ENCODE assay signal across 15 mouse cellular contexts in genomic region chr5:56207877-56208276, GRCm38 (mm10).
DNase-seq lines count a peak whose midpoint lies in the region; ATAC-seq and TF ChIP-seq lines count a peak whose summit lies in the region.
"Had no signal": no experiment of that assay in that cellular context is flagged by ENCODE, and none has a peak within 500 bp of the region (broad histone marks: within the 10 kb centered on the region; RNA-seq: fewer than 3 reads in every experiment).

No protein-coding gene starts in this region.

- no peak for TF ChIP-seq POLR2A in cerebellum, adult 2 months (IDR thresholded peaks at IDR 0.05; ENCODE audit: borderline replicate concordance, insufficient read depth, low read length)

- H3K36me3 ChIP-seq in hindbrain, postnatal 0 days (ENCODE audit: insufficient read depth, low read length) = no peaks in the 10 kb centered on the region
- no peaks in the 10 kb centered on the region for H3K36me3 ChIP-seq in hindbrain, embryonic 13.5 days
- H3K36me3 ChIP-seq in midbrain, postnatal 0 days (ENCODE audit: insufficient read depth, low read length) = no peaks in the 10 kb centered on the region
- no peaks in the 10 kb centered on the region for H3K36me3 ChIP-seq in midbrain, embryonic 10.5 days
- H3K36me3 ChIP-seq: heart, embryonic 10.5 days; hindbrain, embryonic 10.5 days; kidney, embryonic 15.5 days; lung, embryonic 15.5 days had no signal

- H3K27me3 ChIP-seq in hindbrain, postnatal 0 days (ENCODE audit: insufficient read depth, low read length) = no peaks in the 10 kb centered on the region
- H3K27me3 ChIP-seq in hindbrain, embryonic 13.5 days = no peaks in the 10 kb centered on the region
- H3K27me3 ChIP-seq in midbrain, postnatal 0 days (ENCODE audit: insufficient read depth, low read length) = no peaks in the 10 kb centered on the region
- H3K27me3 ChIP-seq in midbrain, embryonic 10.5 days (ENCODE audit: low read depth, poor library complexity, severe bottlenecking) = no peaks in the 10 kb centered on the region
- no peaks in the 10 kb centered on the region for H3K27me3 ChIP-seq in cerebellum, adult 2 months (ENCODE audit: control insufficient read depth, insufficient read depth, low read length)
- H3K27me3 ChIP-seq: CH12.LX; kidney, embryonic 15.5 days; lung, embryonic 15.5 days had no signal

- H3K9me3 ChIP-seq in hindbrain, postnatal 0 days (ENCODE audit: low read length) = no peaks in the 10 kb centered on the region
- H3K9me3 ChIP-seq in hindbrain, embryonic 13.5 days = no peaks in the 10 kb centered on the region
- H3K9me3 ChIP-seq in midbrain, postnatal 0 days (ENCODE audit: low read length) = no peaks in the 10 kb centered on the region
- no peaks in the 10 kb centered on the region for H3K9me3 ChIP-seq in midbrain, embryonic 10.5 days (replicated peaks)
- H3K9me3 ChIP-seq: heart, embryonic 10.5 days; hindbrain, embryonic 10.5 days; kidney, embryonic 15.5 days; lung, embryonic 15.5 days had no signal

- H3K27ac ChIP-seq in hindbrain, postnatal 0 days = no peak overlapping the region
- H3K27ac ChIP-seq in hindbrain, embryonic 13.5 days = no peak overlapping the region
- H3K27ac ChIP-seq in midbrain, postnatal 0 days (ENCODE audit: low read depth, low read length) = no peak overlapping the region
- H3K27ac ChIP-seq in midbrain, embryonic 10.5 days (replicated peaks) = no peak overlapping the region
- H3K27ac ChIP-seq in cerebellum, adult 2 months (ENCODE audit: insufficient read depth, low read length) = no peak overlapping the region
- H3K27ac ChIP-seq: heart, embryonic 10.5 days; hindbrain, embryonic 10.5 days; kidney, embryonic 15.5 days; lung, embryonic 15.5 days had no signal

- H3K4me3 ChIP-seq in hindbrain, postnatal 0 days (ENCODE audit: low read length) = no peak overlapping the region
- H3K4me3 ChIP-seq in hindbrain, embryonic 13.5 days = no peak overlapping the region
- H3K4me3 ChIP-seq in midbrain, postnatal 0 days (ENCODE audit: low read depth, low read length) = no peak overlapping the region
- no peak overlapping the region for H3K4me3 ChIP-seq in midbrain, embryonic 10.5 days
- H3K4me3 ChIP-seq in cerebellum, adult 2 months (replicated peaks; ENCODE audit: insufficient read depth, low read depth, low read length) = no peak overlapping the region
- H3K4me3 ChIP-seq: heart, embryonic 10.5 days; hindbrain, embryonic 10.5 days; kidney, embryonic 15.5 days; lung, embryonic 15.5 days had no signal

- H3K9ac ChIP-seq in hindbrain, postnatal 0 days (replicated peaks; ENCODE audit: low read length) = no peak overlapping the region
- H3K9ac ChIP-seq in hindbrain, embryonic 13.5 days = no peak overlapping the region
- no peak overlapping the region for H3K9ac ChIP-seq in midbrain, postnatal 0 days (replicated peaks; ENCODE audit: low read length, poor library complexity, severe bottlenecking)
- H3K9ac ChIP-seq: kidney, embryonic 15.5 days; lung, embryonic 15.5 days had no signal

- no peak for ATAC-seq in hindbrain, postnatal 0 days
- no peak for ATAC-seq in hindbrain, embryonic 13.5 days (ENCODE audit: low FRiP score)
- no peak for ATAC-seq in midbrain, postnatal 0 days (ENCODE audit: low FRiP score)
- ATAC-seq in erythroid progenitor cell, adult 5-6 weeks (replicated peaks; ENCODE audit: low FRiP score, poor library complexity, severe bottlenecking) = no peak

- peak; percentile 74 for DNase-seq in hindbrain, postnatal 0 days (ENCODE audit: low spot score)
- peak; percentile 71 for DNase-seq in midbrain, postnatal 0 days (ENCODE audit: low spot score)
- no peak for DNase-seq in midbrain, embryonic 10.5 days (ENCODE audit: low spot score)
- peak; percentile 8 to 63 for DNase-seq in layer of hippocampus, adult 18-20 months (ENCODE audit: low spot score in 2 of 2)
- DNase-seq in telencephalon, adult 2 months (ENCODE audit: low read depth, low spot score) = peak; percentile 33
- DNase-seq in cerebellum, adult 2 months = no peak
- DNase-seq: cerebellum, adult 9-10 months; thymus, postnatal 4 days had no signal

- 30% methylated on average over 2 of the region's 2 CpGs for WGBS in hindbrain, postnatal 0 days
- WGBS in hindbrain, embryonic 13.5 days = 38% methylated on average over 2 of the region's 2 CpGs
- WGBS in midbrain, postnatal 0 days = 28% methylated on average over 2 of the region's 2 CpGs
- WGBS in midbrain, embryonic 10.5 days = 52% methylated on average over 2 of the region's 2 CpGs
- 38% methylated on average over 2 of the region's 2 CpGs for WGBS in cerebellum, adult 2 months

- H3K4me2 ChIP-seq in hindbrain, postnatal 0 days (ENCODE audit: low read depth, low read length) = no peak overlapping the region
- no peak overlapping the region for H3K4me2 ChIP-seq in hindbrain, embryonic 13.5 days
- no peak overlapping the region for H3K4me2 ChIP-seq in midbrain, postnatal 0 days (ENCODE audit: low read depth, low read length, poor library complexity, severe bottlenecking)
- H3K4me2 ChIP-seq: kidney, embryonic 15.5 days; lung, embryonic 15.5 days had no signal

- H3K4me1 ChIP-seq in hindbrain, postnatal 0 days (ENCODE audit: insufficient read depth, low read length) = no peaks in the 10 kb centered on the region
- no peaks in the 10 kb centered on the region for H3K4me1 ChIP-seq in hindbrain, embryonic 13.5 days (replicated peaks)
- H3K4me1 ChIP-seq in midbrain, postnatal 0 days (ENCODE audit: insufficient read depth, low read length) = no peaks in the 10 kb centered on the region
- H3K4me1 ChIP-seq in midbrain, embryonic 10.5 days = no peaks in the 10 kb centered on the region
- H3K4me1 ChIP-seq in cerebellum, adult 2 months (ENCODE audit: control insufficient read depth, insufficient read depth, low read length) = no peaks in the 10 kb centered on the region
- H3K4me1 ChIP-seq: heart, embryonic 10.5 days; hindbrain, embryonic 10.5 days; kidney, embryonic 15.5 days; lung, embryonic 15.5 days had no signal

- peak; percentile 58 for TF ChIP-seq CTCF in hindbrain, postnatal 0 days (IDR thresholded peaks at IDR 0.05; ENCODE audit: low read depth)
- peak; percentile 65 for TF ChIP-seq CTCF in midbrain, postnatal 0 days (IDR thresholded peaks at IDR 0.05)
- no peak for TF ChIP-seq CTCF in cerebellum, adult 2 months (IDR thresholded peaks at IDR 0.05; ENCODE audit: borderline replicate concordance, insufficient read depth, low read depth, low read length)

Comparison
In these comparisons a context has a peak if more than half of its experiments do, and no peak if none do; other contexts are left out.
1. DNase-seq: peak in hindbrain, postnatal 0 days (single experiment), midbrain, postnatal 0 days (single experiment), layer of hippocampus, adult 18-20 months (2 of 2) and telencephalon, adult 2 months (single experiment); none in midbrain, embryonic 10.5 days (single experiment) and cerebellum, adult 2 months (0 of 2).